ENCODE assay signal across 16 mouse cellular contexts in genomic region chr4:57793989-57794388, GRCm38 (mm10).
DNase-seq lines count a peak whose midpoint lies in the region; ATAC-seq and TF ChIP-seq lines count a peak whose summit lies in the region.
"Had no signal": no experiment of that assay in that cellular context is flagged by ENCODE, and none has a peak within 500 bp of the region (broad histone marks: within the 10 kb centered on the region; RNA-seq: fewer than 3 reads in every experiment).

No protein-coding gene starts in this region.

- no peak overlapping the region for H3K27ac ChIP-seq in kidney, adult 2 months (ENCODE audit: insufficient read depth, low read depth, low read length)
- H3K27ac ChIP-seq in heart, embryonic 16.5 days (ENCODE audit: low read length), result peak overlapping the region; percentile 77
- H3K27ac ChIP-seq: hindbrain, embryonic 15.5 days; limb, embryonic 13.5 days had no signal

- H3K4me2 ChIP-seq in heart, embryonic 16.5 days (ENCODE audit: low read depth, low read length), result peak overlapping the region; percentile 23; the same call in 1 of the 2 replicates
- H3K4me2 ChIP-seq: hindbrain, embryonic 15.5 days; limb, embryonic 13.5 days had no signal

- H3K36me3 ChIP-seq in kidney, adult 2 months (ENCODE audit: control insufficient read depth, insufficient read depth, low read length), result no peaks in the 10 kb centered on the region
- H3K36me3 ChIP-seq in heart, embryonic 16.5 days (ENCODE audit: control insufficient read depth, insufficient read depth), result no peaks in the 10 kb centered on the region
- H3K36me3 ChIP-seq: hindbrain, embryonic 15.5 days; limb, embryonic 13.5 days had no signal

- peaks cover 19% of the 10 kb centered on the region for H3K4me1 ChIP-seq in kidney, adult 2 months (ENCODE audit: control insufficient read depth, insufficient read depth, low read length)
- peaks cover 50% of the 10 kb centered on the region for H3K4me1 ChIP-seq in heart, embryonic 16.5 days (ENCODE audit: control insufficient read depth, insufficient read depth, low read length)

- peak; percentile 32 for DNase-seq in kidney, adult 2 months
- DNase-seq in kidney, postnatal 14 days, result no peak
- peak; percentile 32 for DNase-seq in MEL-GATA-1-ER (ENCODE audit: extremely low read depth, low read depth)
- DNase-seq in urinary bladder, postnatal 36 days (ENCODE audit: low spot score in 2 of 2), result no peak
- DNase-seq in urinary bladder, adult 2 months (ENCODE audit: low spot score), result no peak
- DNase-seq: adrenal gland, adult 2 months; cerebellum, postnatal 10 days; gastrocnemius, postnatal 25 days; kidney, adult 11 months; kidney, postnatal 4 days; right cerebral cortex, postnatal 14 days had no signal

- no peaks in the 10 kb centered on the region for H3K27me3 ChIP-seq in kidney, adult 2 months (replicated peaks; ENCODE audit: control insufficient read depth, insufficient read depth, low read length)
- H3K27me3 ChIP-seq in heart, embryonic 16.5 days (ENCODE audit: control insufficient read depth, insufficient read depth, low read length), result no peaks in the 10 kb centered on the region
- H3K27me3 ChIP-seq: hindbrain, embryonic 15.5 days; limb, embryonic 13.5 days had no signal

- TF ChIP-seq CTCF in kidney, adult 2 months (conservative IDR thresholded peaks at IDR 0.05; ENCODE audit: insufficient read depth, insufficient read length, low read depth, low read length), result no peak

- no peak for TF ChIP-seq POLR2A in kidney, adult 2 months (IDR thresholded peaks at IDR 0.05; ENCODE audit: low read depth, low read length)

- 39% methylated on average over 8 of the region's 8 CpGs for WGBS in kidney, adult 2 months
- 19% methylated on average over 8 of the region's 8 CpGs for WGBS in heart, embryonic 16.5 days

- 0 out of 2 replicates have a peak, but pooled peaks have one; percentile 38 for ATAC-seq in heart, embryonic 16.5 days (replicated peaks; ENCODE audit: extremely low read depth, insufficient read depth, low FRiP score)
- ATAC-seq in megakaryocyte progenitor cell, adult 5-6 weeks (replicated peaks; ENCODE audit: poor library complexity), result peak; percentile 35; the same call in 1 of the 2 replicates

- H3K9me3 ChIP-seq in heart, embryonic 16.5 days (replicated peaks; ENCODE audit: control insufficient read depth, low read length), result no peaks in the 10 kb centered on the region
- H3K9me3 ChIP-seq: hindbrain, embryonic 15.5 days; limb, embryonic 13.5 days had no signal

- peak overlapping the region; percentile 34; the same call in 1 of the 2 replicates for H3K9ac ChIP-seq in heart, embryonic 16.5 days (ENCODE audit: low read length)
- H3K9ac ChIP-seq: hindbrain, embryonic 15.5 days; limb, embryonic 13.5 days had no signal

- H3K4me3 ChIP-seq in kidney, adult 2 months (ENCODE audit: insufficient read depth, low read depth, low read length), result no peak overlapping the region
- H3K4me3 ChIP-seq in heart, embryonic 16.5 days (ENCODE audit: low read length), result no peak overlapping the region
- H3K4me3 ChIP-seq: erythroblast, embryonic 14.5 days; hindbrain, embryonic 15.5 days; limb, embryonic 13.5 days had no signal

Comparison
In these comparisons a context has a peak if more than half of its experiments do, and no peak if none do; other contexts are left out.
1. DNase-seq: peak in kidney, adult 2 months (single experiment) and MEL-GATA-1-ER (single experiment); none in kidney, postnatal 14 days (single experiment), urinary bladder, postnatal 36 days (0 of 2) and urinary bladder, adult 2 months (single experiment).